7 mouse cellular contexts compared by ENCODE assay signal in the genomic region with DNA sequence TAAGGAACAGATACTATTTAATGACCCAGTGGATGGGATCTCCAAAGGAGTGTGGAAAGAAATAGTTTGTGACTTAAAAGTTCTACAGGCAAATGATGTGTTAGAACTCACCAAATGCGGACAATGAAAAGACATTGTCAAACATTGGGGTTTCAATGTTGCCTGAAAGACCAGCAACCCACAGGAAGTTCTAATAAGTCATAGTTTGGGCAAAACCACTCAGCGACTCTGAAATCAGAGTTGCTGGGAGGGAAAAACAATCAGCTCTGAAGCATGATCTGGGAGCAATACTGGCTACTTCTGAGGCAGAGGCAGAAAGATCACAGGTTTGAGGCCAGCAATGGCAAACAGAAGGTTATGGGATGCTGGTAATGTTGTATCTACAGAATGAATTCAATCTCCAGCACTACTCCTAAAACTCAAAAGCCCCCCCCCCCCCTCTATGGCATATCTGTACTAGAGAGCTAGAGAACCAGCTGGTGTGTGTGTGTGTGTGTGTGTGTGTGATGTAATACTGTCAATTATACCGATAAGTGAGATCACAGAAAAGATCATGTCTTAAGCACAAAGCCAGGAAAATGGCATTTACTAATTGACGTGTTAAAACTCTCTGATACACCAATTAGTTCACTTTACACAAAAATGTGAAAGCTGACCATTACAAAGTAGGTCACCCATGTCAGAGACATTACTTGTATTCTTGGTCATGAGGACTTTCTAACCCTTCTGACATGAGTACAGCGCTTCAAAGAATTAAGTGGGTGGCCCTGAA. TPM values are rescaled to one million over a fixed set of nuclear protein-coding genes. Genes with fewer than 3 reads are reported as not detected.
DNase-seq lines count a peak whose midpoint lies in the region; ATAC-seq and TF ChIP-seq lines count a peak whose summit lies in the region.

No protein-coding gene starts in this region.

- no peak for TF ChIP-seq CTCF in C2C12 (IDR thresholded peaks at IDR 0.05; ENCODE audit: control insufficient read depth, insufficient read depth, insufficient read length)

- H3K9me3 ChIP-seq in embryonic facial prominence, embryonic 13.5 days = no peaks in the 10 kb centered on the region
- no peaks in the 10 kb centered on the region for H3K9me3 ChIP-seq in limb, embryonic 12.5 days
- H3K9me3 ChIP-seq in neural tube, embryonic 15.5 days (replicated peaks) = no peaks in the 10 kb centered on the region

- DNase-seq in 416B (ENCODE audit: low read depth) = peak; percentile 86
- no peak for DNase-seq in gastrocnemius, postnatal 4 days (ENCODE audit: low spot score in 2 of 2)
- no peak for DNase-seq in right cerebral cortex, adult 2 months (ENCODE audit: low spot score in 2 of 2)

- no peaks in the 10 kb centered on the region for H3K27me3 ChIP-seq in C2C12 (ENCODE audit: control insufficient read depth, insufficient read depth, insufficient read length)
- H3K27me3 ChIP-seq in embryonic facial prominence, embryonic 13.5 days = no peaks in the 10 kb centered on the region
- H3K27me3 ChIP-seq in limb, embryonic 12.5 days = no peaks in the 10 kb centered on the region
- no peaks in the 10 kb centered on the region for H3K27me3 ChIP-seq in neural tube, embryonic 15.5 days (replicated peaks)

- H3K79me3 ChIP-seq in C2C12 (ENCODE audit: low read depth) = peaks cover 9% of the 10 kb centered on the region

- peak overlapping the region; percentile 82 for H3ac ChIP-seq in C2C12 (ENCODE audit: control insufficient read depth, insufficient read length, low read depth)

- no peak for ATAC-seq in embryonic facial prominence, embryonic 13.5 days (ENCODE audit: insufficient number of reproducible peaks, insufficient read depth, low FRiP score, low TSS enrichment, low read depth)
- ATAC-seq in limb, embryonic 12.5 days (ENCODE audit: insufficient number of reproducible peaks, insufficient read depth, low FRiP score, low TSS enrichment, low read depth) = no peak
- ATAC-seq in neural tube, embryonic 15.5 days (ENCODE audit: low FRiP score) = no peak

- WGBS in embryonic facial prominence, embryonic 13.5 days = 5% methylated on average over 5 of the region's 5 CpGs
- 5% methylated on average over 5 of the region's 5 CpGs for WGBS in limb, embryonic 12.5 days
- WGBS in neural tube, embryonic 15.5 days = 7% methylated on average over 5 of the region's 5 CpGs

- peak overlapping the region; percentile 79 for H3K9ac ChIP-seq in embryonic facial prominence, embryonic 13.5 days
- peak overlapping the region; percentile 72 for H3K9ac ChIP-seq in limb, embryonic 12.5 days (replicated peaks)
- H3K9ac ChIP-seq in neural tube, embryonic 15.5 days (replicated peaks) = peak overlapping the region; percentile 55

- H3K4me3 ChIP-seq in C2C12 (ENCODE audit: insufficient read depth, poor library complexity, severe bottlenecking) = peak overlapping the region; percentile 31
- peak overlapping the region; percentile 58 for H3K4me3 ChIP-seq in embryonic facial prominence, embryonic 13.5 days
- H3K4me3 ChIP-seq in limb, embryonic 12.5 days (replicated peaks) = peak overlapping the region; percentile 57
- peak overlapping the region; percentile 48 for H3K4me3 ChIP-seq in neural tube, embryonic 15.5 days (replicated peaks)

- peak overlapping the region; percentile 84 for H3K4me2 ChIP-seq in embryonic facial prominence, embryonic 13.5 days
- peak overlapping the region; percentile 90 for H3K4me2 ChIP-seq in limb, embryonic 12.5 days
- H3K4me2 ChIP-seq in neural tube, embryonic 15.5 days = peak overlapping the region; percentile 71

- H3K79me2 ChIP-seq in C2C12 (ENCODE audit: control insufficient read depth, insufficient read depth) = peaks cover 28% of the 10 kb centered on the region

- H3K36me3 ChIP-seq in C2C12 (ENCODE audit: control insufficient read depth, insufficient read depth) = peaks cover 3% of the 10 kb centered on the region
- H3K36me3 ChIP-seq in embryonic facial prominence, embryonic 13.5 days = no peaks in the 10 kb centered on the region
- H3K36me3 ChIP-seq in limb, embryonic 12.5 days = no peaks in the 10 kb centered on the region
- H3K36me3 ChIP-seq in neural tube, embryonic 15.5 days = no peaks in the 10 kb centered on the region

- H3K4me1 ChIP-seq in embryonic facial prominence, embryonic 13.5 days = peaks cover 18% of the 10 kb centered on the region
- peaks cover 28% of the 10 kb centered on the region for H3K4me1 ChIP-seq in limb, embryonic 12.5 days (replicated peaks)
- peaks cover 24% of the 10 kb centered on the region for H3K4me1 ChIP-seq in neural tube, embryonic 15.5 days

- peak overlapping the region; percentile 98 for H3K27ac ChIP-seq in embryonic facial prominence, embryonic 13.5 days
- peak overlapping the region; percentile 99 for H3K27ac ChIP-seq in limb, embryonic 12.5 days
- peak overlapping the region; percentile 89 for H3K27ac ChIP-seq in neural tube, embryonic 15.5 days (replicated peaks)

TF ChIP-seq in C2C12, 6 proteins besides CTCF, POLR2A, EP300 and RAD21:
- TF ChIP-seq FOSL1 (IDR thresholded peaks at IDR 0.05; ENCODE audit: insufficient read depth, low read length, poor library complexity, severe bottlenecking) (no peak), MYOD1 (IDR thresholded peaks at IDR 0.05; ENCODE audit: control insufficient read depth, insufficient read length, low read depth) (no peak), MAX (IDR thresholded peaks at IDR 0.05) (no peak), USF1 (IDR thresholded peaks at IDR 0.05; ENCODE audit: low read depth) (no peak), CEBPB (IDR thresholded peaks at IDR 0.05; ENCODE audit: low read depth) (no peak), MYOG (IDR thresholded peaks at IDR 0.05; ENCODE audit: control insufficient read depth, extremely low read depth, insufficient read length) (no peak)

RNA-seq across cellular contexts. Expression of gene Hist1h4k, which starts 0.7 kb away (rescaled TPM):
- 10.3 TPM for polyA plus RNA-seq in C2C12 (2012; fragmentation: generic; extraction: Trizol)
- polyA plus RNA-seq in embryonic facial prominence, embryonic 13.5 days (2015; fragmentation: Nextera tagmentation; extraction: Ambion mirVana) = 3.0 and 6.7 TPM in 2 replicates
- polyA plus RNA-seq in limb, embryonic 12.5 days (2016; fragmentation: Nextera tagmentation; extraction: Ambion mirVana) = 5.4 and 11.3 TPM in 2 replicates
- polyA plus RNA-seq in neural tube, embryonic 15.5 days (2015; fragmentation: Nextera tagmentation; extraction: Ambion mirVana) = 2.2 and 2.7 TPM in 2 replicates
- 1,000 to 10,000 TPM in 1 of 2 experiments, 100 to 1,000 TPM in 1; 854 to 1,164 TPM for total RNA-seq in gastrocnemius, postnatal 4 days (2021)

RNA-seq across cellular contexts. Expression of gene Hist1h2ak, which starts 4.1 kb away (rescaled TPM):
- polyA plus RNA-seq in C2C12 (2012; fragmentation: generic; extraction: Trizol) = 5.9 TPM
- 33.2 and 47.8 TPM in 2 replicates for polyA plus RNA-seq in embryonic facial prominence, embryonic 13.5 days (2015; fragmentation: Nextera tagmentation; extraction: Ambion mirVana)
- 51.3 and 71.5 TPM in 2 replicates for polyA plus RNA-seq in limb, embryonic 12.5 days (2016; fragmentation: Nextera tagmentation; extraction: Ambion mirVana)
- 5.6 and 7.7 TPM in 2 replicates for polyA plus RNA-seq in neural tube, embryonic 15.5 days (2015; fragmentation: Nextera tagmentation; extraction: Ambion mirVana)
- 100 to 1,000 TPM; 131 to 185 TPM for total RNA-seq in gastrocnemius, postnatal 4 days (2021)

RNA-seq across cellular contexts. Expression of gene Hist1h2bn, which starts 4.3 kb away (rescaled TPM):
- polyA plus RNA-seq in C2C12 (2012; fragmentation: generic; extraction: Trizol) = 3.8 TPM
- 6.2 and 6.6 TPM in 2 replicates for polyA plus RNA-seq in embryonic facial prominence, embryonic 13.5 days (2015; fragmentation: Nextera tagmentation; extraction: Ambion mirVana)
- polyA plus RNA-seq in limb, embryonic 12.5 days (2016; fragmentation: Nextera tagmentation; extraction: Ambion mirVana) = 8.0 and 9.8 TPM in 2 replicates
- not detected in 2 replicates for polyA plus RNA-seq in neural tube, embryonic 15.5 days (2015; fragmentation: Nextera tagmentation; extraction: Ambion mirVana)
- 100 to 1,000 TPM; 211 to 286 TPM for total RNA-seq in gastrocnemius, postnatal 4 days (2021)

RNA-seq across cellular contexts. Expression of gene Hist1h4j, which starts 14.7 kb away (rescaled TPM):
- 2.9 TPM for polyA plus RNA-seq in C2C12 (2012; fragmentation: generic; extraction: Trizol)
- 1.0 and 2.2 TPM in 2 replicates for polyA plus RNA-seq in embryonic facial prominence, embryonic 13.5 days (2015; fragmentation: Nextera tagmentation; extraction: Ambion mirVana)
- 0.88 and 0.99 TPM in 2 replicates for polyA plus RNA-seq in limb, embryonic 12.5 days (2016; fragmentation: Nextera tagmentation; extraction: Ambion mirVana)
- polyA plus RNA-seq in neural tube, embryonic 15.5 days (2015; fragmentation: Nextera tagmentation; extraction: Ambion mirVana) = 0.45 and 0.56 TPM in 2 replicates
- total RNA-seq in gastrocnemius, postnatal 4 days (2021) = 10 to 100 TPM; 70.8 to 87.9 TPM

RNA-seq across cellular contexts. Expression of gene Hist1h2bm, which starts 27.7 kb away (rescaled TPM):
- 3.4 TPM for polyA plus RNA-seq in C2C12 (2012; fragmentation: generic; extraction: Trizol)
- 4.2 and 7.3 TPM in 2 replicates for polyA plus RNA-seq in embryonic facial prominence, embryonic 13.5 days (2015; fragmentation: Nextera tagmentation; extraction: Ambion mirVana)
- 8.4 and 8.9 TPM in 2 replicates for polyA plus RNA-seq in limb, embryonic 12.5 days (2016; fragmentation: Nextera tagmentation; extraction: Ambion mirVana)
- 0.87 and 2.3 TPM in 2 replicates for polyA plus RNA-seq in neural tube, embryonic 15.5 days (2015; fragmentation: Nextera tagmentation; extraction: Ambion mirVana)
- 100 to 1,000 TPM; 101 to 150 TPM for total RNA-seq in gastrocnemius, postnatal 4 days (2021)
